Mouse (Mus musculus): ENCODE measurements around the gene Leng1. TPM values are rescaled to one million over a fixed set of nuclear protein-coding genes. Genes with fewer than 3 reads are reported as not detected.

Leng1 gene
- polyA plus RNA-seq, 1 experiment from 2014 or later, result 16.9 TPM

- Histone ChIP-seq H3K9me3 (ENCODE audit: control insufficient read depth, low read length) (no peaks in the 10 kb centered on the region), H3K4me1 (ENCODE audit: control insufficient read depth, insufficient read depth, low read length) (peaks cover 14% of the 10 kb centered on the region), H3K36me3 (ENCODE audit: control insufficient read depth, insufficient read depth, low read length) (peaks cover 3% of the 10 kb centered on the region), H3K4me3 (ENCODE audit: low read depth, low read length) (peak overlapping the region; percentile 72), H3K9ac (ENCODE audit: low read length) (peak overlapping the region; percentile 83), H3K27ac (ENCODE audit: low read depth, low read length) (peak overlapping the region; percentile 85), H3K4me2 (peak overlapping the region; percentile 94), H3K27me3 (ENCODE audit: control insufficient read depth, insufficient read depth, low read length) (no peaks in the 10 kb centered on the region)
- ATAC-seq (ENCODE audit: low FRiP score) (no peak), DNase-seq (ENCODE audit: low spot score, missing footprints) (no peak)
- under 1% methylated on average over 18 of the region's 18 CpGs for WGBS
Measured at GRCm38 (mm10) chr7:3693809-3694075, 28.1 kb upstream of the Leng1 start.

- peak within 1 kb of the TSS; percentile 85 for H3K27ac ChIP-seq (ENCODE audit: low read depth, low read length)
- DNase-seq (ENCODE audit: low spot score, missing footprints) (peak; percentile 100), ATAC-seq (ENCODE audit: low FRiP score) (peak; percentile 92)
- under 1% methylated on average over 55 of the region's 55 CpGs for WGBS
- H3K27me3 ChIP-seq (ENCODE audit: control insufficient read depth, insufficient read depth, low read length), result no peaks in the 10 kb centered on the region
- peak within 1 kb of the TSS; percentile 72 for H3K4me3 ChIP-seq (ENCODE audit: low read depth, low read length)
- H3K9ac ChIP-seq (ENCODE audit: low read length), result peak within 1 kb of the TSS; percentile 83
- peak within 1 kb of the TSS; percentile 94 for H3K4me2 ChIP-seq
- no peaks in the 10 kb centered on the region for H3K9me3 ChIP-seq (ENCODE audit: control insufficient read depth, low read length)
- H3K4me1 ChIP-seq (ENCODE audit: control insufficient read depth, insufficient read depth, low read length), result peaks cover 14% of the 10 kb centered on the region
- peaks cover 3% of the 10 kb centered on the region for H3K36me3 ChIP-seq (ENCODE audit: control insufficient read depth, insufficient read depth, low read length)
Measured at GRCm38 (mm10) chr7:3692987-3693808, 27.6 kb upstream of the Leng1 start, which contains the start of gene Mboat7. Gene Mboat7 (minus strand): TSS chr7:3693523.

- Histone ChIP-seq H3K27me3 (ENCODE audit: control insufficient read depth, insufficient read depth, low read length) (no peaks in the 10 kb centered on the region), H3K36me3 (ENCODE audit: control insufficient read depth, insufficient read depth, low read length) (no peaks in the 10 kb centered on the region; the same call in 1 of the 2 replicates), H3K9me3 (ENCODE audit: control insufficient read depth, low read length) (no peaks in the 10 kb centered on the region), H3K4me2 (peak within 1 kb of the TSS; percentile 94), H3K9ac (ENCODE audit: low read length) (peak within 1 kb of the TSS; percentile 83), H3K27ac (ENCODE audit: low read depth, low read length) (peak within 1 kb of the TSS; percentile 85), H3K4me1 (ENCODE audit: control insufficient read depth, insufficient read depth, low read length) (peaks cover 14% of the 10 kb centered on the region), H3K4me3 (ENCODE audit: low read depth, low read length) (peak within 1 kb of the TSS; percentile 72)
- WGBS, result under 1% methylated on average over 49 of the region's 49 CpGs
- ATAC-seq (ENCODE audit: low FRiP score) (no peak; the same call in 1 of the 2 replicates), DNase-seq (ENCODE audit: low spot score, missing footprints) (peak; percentile 92)
Measured at GRCm38 (mm10) chr7:3692382-3692986, 26.8 kb upstream of the Leng1 start, which contains the start of gene Tsen34. Gene Tsen34 (plus strand): TSS chr7:3692863.

- no peaks in the 10 kb centered on the region for H3K9me3 ChIP-seq (ENCODE audit: control insufficient read depth, low read length)
- H3K36me3 ChIP-seq (ENCODE audit: control insufficient read depth, insufficient read depth, low read length), result no peaks in the 10 kb centered on the region; the same call in 1 of the 2 replicates
- no peak for DNase-seq (ENCODE audit: low spot score, missing footprints)
- no peak overlapping the region for H3K27ac ChIP-seq (ENCODE audit: low read depth, low read length)
- peak overlapping the region; percentile 94 for H3K4me2 ChIP-seq
- H3K4me1 ChIP-seq (ENCODE audit: control insufficient read depth, insufficient read depth, low read length), result peaks cover 14% of the 10 kb centered on the region
- no peak for ATAC-seq (ENCODE audit: low FRiP score)
- H3K9ac ChIP-seq (ENCODE audit: low read length), result peak overlapping the region; percentile 83
- WGBS, result 46% methylated on average over 3 of the region's 3 CpGs
- peak overlapping the region; percentile 72 for H3K4me3 ChIP-seq (ENCODE audit: low read depth, low read length)
- H3K27me3 ChIP-seq (ENCODE audit: control insufficient read depth, insufficient read depth, low read length), result no peaks in the 10 kb centered on the region
Measured at GRCm38 (mm10) chr7:3691919-3692318, 26.3 kb upstream of the Leng1 start.

- WGBS, result 80% methylated on average over 31 of the region's 31 CpGs
- Histone ChIP-seq H3K9me3 (ENCODE audit: control insufficient read depth, low read length) (no peaks in the 10 kb centered on the region), H3K27ac (ENCODE audit: low read depth, low read length) (no peak overlapping the region), H3K4me3 (ENCODE audit: low read depth, low read length) (no peak overlapping the region), H3K27me3 (ENCODE audit: control insufficient read depth, insufficient read depth, low read length) (no peaks in the 10 kb centered on the region), H3K36me3 (ENCODE audit: control insufficient read depth, insufficient read depth, low read length) (no peaks in the 10 kb centered on the region; the same call in 1 of the 2 replicates), H3K4me2 (no peak overlapping the region), H3K4me1 (ENCODE audit: control insufficient read depth, insufficient read depth, low read length) (peaks cover 15% of the 10 kb centered on the region), H3K9ac (ENCODE audit: low read length) (no peak overlapping the region)
- ATAC-seq (ENCODE audit: low FRiP score) (no peak), DNase-seq (ENCODE audit: low spot score, missing footprints) (no peak)
Measured at GRCm38 (mm10) chr7:3685400-3686187, 20.0 kb upstream of the Leng1 start.

- WGBS, result 70% methylated on average over 8 of the region's 8 CpGs
- no peak overlapping the region for H3K4me3 ChIP-seq (ENCODE audit: low read depth, low read length)
- peak overlapping the region; percentile 16; the same call in 1 of the 2 replicates for H3K9ac ChIP-seq (ENCODE audit: low read length)
Measured at GRCm38 (mm10) chr7:3684698-3685097, 19.1 kb upstream of the Leng1 start.

GRCm38 (mm10) chr7:3683908-3684550, 18.4 kb upstream of the Leng1 start:
- Histone ChIP-seq H3K27ac (ENCODE audit: low read depth, low read length) (peak overlapping the region; percentile 54; the same call in 1 of the 2 replicates), H3K9ac (ENCODE audit: low read length) (peak overlapping the region; percentile 12), H3K36me3 (ENCODE audit: control insufficient read depth, insufficient read depth, low read length) (no peaks in the 10 kb centered on the region; the same call in 1 of the 2 replicates), H3K9me3 (ENCODE audit: control insufficient read depth, low read length) (no peaks in the 10 kb centered on the region), H3K4me2 (no peak overlapping the region), H3K27me3 (ENCODE audit: control insufficient read depth, insufficient read depth, low read length) (no peaks in the 10 kb centered on the region), H3K4me3 (ENCODE audit: low read depth, low read length) (no peak overlapping the region), H3K4me1 (ENCODE audit: control insufficient read depth, insufficient read depth, low read length) (peaks cover 15% of the 10 kb centered on the region)
- no peak for DNase-seq (ENCODE audit: low spot score, missing footprints)
- 60% methylated on average over 10 of the region's 10 CpGs for WGBS
- peak; percentile 83 for ATAC-seq (ENCODE audit: low FRiP score)

More at GRCm38 (mm10) chr7:3684698-3685097, 19.1 kb upstream of the Leng1 start:
- Histone ChIP-seq H3K4me2 (no peak overlapping the region), H3K4me1 (ENCODE audit: control insufficient read depth, insufficient read depth, low read length) (peaks cover 15% of the 10 kb centered on the region), H3K27me3 (ENCODE audit: control insufficient read depth, insufficient read depth, low read length) (no peaks in the 10 kb centered on the region), H3K9me3 (ENCODE audit: control insufficient read depth, low read length) (no peaks in the 10 kb centered on the region), H3K27ac (ENCODE audit: low read depth, low read length) (no peak overlapping the region), H3K36me3 (ENCODE audit: control insufficient read depth, insufficient read depth, low read length) (no peaks in the 10 kb centered on the region; the same call in 1 of the 2 replicates)
- ATAC-seq (ENCODE audit: low FRiP score), result peak; percentile 28
- no peak for DNase-seq (ENCODE audit: low spot score, missing footprints)

GRCm38 (mm10) chr7:3677342-3677741, 11.7 kb upstream of the Leng1 start, which contains the start of gene Tmc4:
Gene Tmc4 (minus strand): TSS chr7:3677553.
- H3K4me1 ChIP-seq (ENCODE audit: control insufficient read depth, insufficient read depth, low read length), result no peaks in the 10 kb centered on the region

More at GRCm38 (mm10) chr7:3677342-3677741, 11.7 kb upstream of the Leng1 start, which contains the start of gene Tmc4:
- Histone ChIP-seq H3K27ac (ENCODE audit: low read depth, low read length) (no peak within 1 kb of the TSS), H3K4me3 (ENCODE audit: low read depth, low read length) (no peak within 1 kb of the TSS), H3K36me3 (ENCODE audit: control insufficient read depth, insufficient read depth, low read length) (no peaks in the 10 kb centered on the region), H3K4me2 (no peak within 1 kb of the TSS), H3K27me3 (ENCODE audit: control insufficient read depth, insufficient read depth, low read length) (no peaks in the 10 kb centered on the region), H3K9ac (ENCODE audit: low read length) (no peak within 1 kb of the TSS), H3K9me3 (ENCODE audit: control insufficient read depth, low read length) (no peaks in the 10 kb centered on the region)
- WGBS, result 60% methylated on average over 9 of the region's 9 CpGs
- ATAC-seq (ENCODE audit: low FRiP score), result no peak
- no peak for DNase-seq (ENCODE audit: low spot score, missing footprints)
